Mouse (Mus musculus) liver, adult 2 months (tissue): ENCODE measurements around the gene Mcidas.

Source experiments
- CTCF ChIP-seq: fragments of 200-500 bp; IDR thresholded peaks from 2 replicates; pipeline ENCODE4 v1.5.1; 2011; ENCODE audit warnings: low read depth, low read length, control low read depth
- POLR2A ChIP-seq: fragments of 200-500 bp; IDR thresholded peaks from 2 replicates; pipeline ENCODE4 v1.6.1; 2011; ENCODE audit warnings: low read length, control low read depth; ENCODE audit not compliant: insufficient read depth; ENCODE audit errors: extremely low read depth

DNA sequence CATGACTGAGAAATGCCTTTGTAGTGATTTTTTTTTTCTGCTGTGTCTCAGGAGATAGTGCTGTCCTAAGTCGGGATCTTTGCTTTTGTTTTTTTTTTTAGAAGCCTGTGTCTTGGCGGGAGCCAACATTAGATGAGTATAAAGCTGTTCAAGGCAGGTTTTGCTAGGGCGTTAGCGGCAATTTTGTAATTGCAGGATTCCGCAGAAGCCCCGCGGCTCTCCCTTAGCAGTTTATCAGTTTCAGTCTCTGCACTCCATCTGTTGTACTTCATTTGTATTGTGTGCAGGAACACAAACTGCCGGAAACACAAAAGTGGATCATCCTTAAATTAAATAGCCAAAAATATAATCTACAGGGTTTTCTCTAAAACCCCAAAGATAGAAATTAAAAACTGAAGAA lies 39.6 kb upstream of the Mcidas start:
- TF ChIP-seq CTCF (no peak), POLR2A (no peak)
